Mouse (Mus musculus) intestine, embryonic 14.5 days (tissue): Measurements from ENCODE around the gene Adamts13. TPM values are rescaled to one million over a fixed set of nuclear protein-coding genes. Genes with fewer than 3 reads are reported as not detected.

ENCODE experiments used
- ATAC-seq: fragments of 200-750 bp; cut with Nextera tagmentation; replicated peaks from 2 replicates; pipeline ENCODE4 v1.8.0; 2017; ENCODE audit warnings: low read depth, moderate number of reproducible peaks, moderate TSS enrichment, moderate library complexity; ENCODE audit not compliant: low FRiP score, low TSS enrichment
- DNase-seq: peaks from one replicate; pipeline ENCODE4 v3.0.0-alpha.2; 2018; ENCODE audit warnings: low spot score
- H3K27ac ChIP-seq: fragments of 300-500 bp; sonication (generic); 2 replicates; pipeline ENCODE4 v1.5.1; 2014; ENCODE audit warnings: low read depth, mild to moderate bottlenecking, control low read depth
- H3K27me3 ChIP-seq: fragments of 300-500 bp; sonication (generic); replicated peaks from 2 replicates; pipeline ENCODE4 v1.6.1; 2014; ENCODE audit warnings: low read length, control low read depth; ENCODE audit not compliant: control insufficient read depth, insufficient read depth
- H3K36me3 ChIP-seq: fragments of 300-500 bp; sonication (generic); 2 replicates; pipeline ENCODE4 v1.6.1; 2014; ENCODE audit warnings: low read length, control low read depth; ENCODE audit not compliant: control insufficient read depth, insufficient read depth
- H3K4me1 ChIP-seq: fragments of 300-500 bp; sonication (generic); replicated peaks from 2 replicates; pipeline ENCODE4 v1.6.1; 2014; ENCODE audit warnings: low read length, control low read depth, mixed read lengths; ENCODE audit not compliant: control insufficient read depth, insufficient read depth
- H3K4me2 ChIP-seq: fragments of 300-500 bp; sonication (generic); 2 replicates; pipeline ENCODE4 v1.6.1; 2014; ENCODE audit warnings: low read length
- H3K4me3 ChIP-seq: fragments of 300-500 bp; sonication (generic); 2 replicates; pipeline ENCODE4 v1.5.1; 2014; ENCODE audit warnings: low read depth, low read length, control low read depth, mixed read lengths
- H3K9ac ChIP-seq: fragments of 300-500 bp; sonication (generic); 2 replicates; pipeline ENCODE4 v1.6.1; 2014; ENCODE audit warnings: mild to moderate bottlenecking, low read length
- H3K9me3 ChIP-seq: fragments of 300-500 bp; sonication (generic); 2 replicates; pipeline ENCODE4 v1.6.1; 2016; ENCODE audit warnings: low read length, control low read depth; ENCODE audit not compliant: control insufficient read depth
- WGBS: fragments of 180-500 bp; shearing (Covaris S2); extraction: QIAGEN DNeasy Blood & Tissue Kit; methylation state at CpG from one replicate; pipeline ENCODE4 v1.1.7; 2014; 5-methylcytosine and 5-hydroxymethylcytosine counted together
- polyA plus RNA-seq: library from polyadenylated mRNA; unstranded; fragments of >200 nt; fragmentation: Nextera tagmentation; extraction: Ambion mirVana; gene quantifications from 2 replicates; pipeline ENCODE4 v1.2.1, GENCODE M21; 2014

The Adamts13 gene
- polyA plus RNA-seq, 1 experiment from 2014 or later = 0.15 TPM

DNA sequence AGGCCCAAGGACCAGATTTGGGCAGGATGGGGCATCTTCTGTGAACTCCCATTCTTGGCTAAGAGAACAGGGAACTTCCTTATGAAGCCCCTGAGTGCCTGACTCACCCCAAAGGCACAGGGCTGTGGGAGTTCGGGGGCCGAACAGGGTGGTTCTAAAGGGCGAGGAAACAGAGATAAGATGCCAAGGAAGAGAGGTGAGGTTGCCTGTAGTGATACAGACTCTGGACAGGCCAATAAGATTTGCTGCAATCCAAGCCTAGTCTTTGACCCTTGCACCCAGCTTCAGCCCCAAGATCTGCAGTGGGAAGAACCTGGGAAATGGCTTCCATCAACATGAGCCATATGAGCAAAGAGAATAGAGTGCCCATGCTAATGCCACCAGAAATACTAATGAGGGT, 30.0 kb upstream of the Adamts13 start:
- H3K4me1 ChIP-seq = no peaks in the 10 kb centered on the region
- H3K27ac ChIP-seq = no peak overlapping the region
- 82% methylated on average over 3 of the region's 3 CpGs for WGBS
- DNase-seq (no peak), ATAC-seq (no peak)
- H3K4me3 ChIP-seq = no peak overlapping the region
- no peak overlapping the region for H3K9ac ChIP-seq
- H3K36me3 ChIP-seq = no peaks in the 10 kb centered on the region
- no peaks in the 10 kb centered on the region for H3K9me3 ChIP-seq
- no peaks in the 10 kb centered on the region for H3K27me3 ChIP-seq
- no peak overlapping the region for H3K4me2 ChIP-seq

DNA sequence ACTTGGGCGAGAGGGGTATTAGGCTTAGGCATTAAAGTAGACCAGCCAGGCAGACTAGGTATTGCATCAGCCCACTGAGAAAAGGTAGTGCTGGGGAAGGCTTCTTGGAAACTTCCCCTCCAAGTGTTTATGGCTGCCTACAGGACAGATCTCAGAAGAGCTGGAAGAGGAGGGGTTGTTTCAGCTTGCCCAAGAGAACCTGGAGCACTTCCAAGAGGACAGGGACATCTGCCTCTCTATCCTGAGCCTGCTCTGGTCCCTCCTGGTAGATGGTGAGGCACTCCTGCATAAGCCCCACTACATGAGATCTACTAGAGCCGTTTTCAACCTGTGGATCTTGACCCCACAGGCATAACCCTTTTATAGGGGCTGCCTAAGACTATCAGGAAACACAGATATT, 22.8 kb upstream of the Adamts13 start:
- Histone ChIP-seq H3K4me2 (no peak overlapping the region), H3K4me1 (no peaks in the 10 kb centered on the region), H3K27ac (no peak overlapping the region), H3K4me3 (no peak overlapping the region), H3K36me3 (peaks cover 52% of the 10 kb centered on the region), H3K27me3 (no peaks in the 10 kb centered on the region), H3K9me3 (no peaks in the 10 kb centered on the region), H3K9ac (no peak overlapping the region)
- WGBS = 92% methylated on average over 2 of the region's 2 CpGs
- DNase-seq (no peak), ATAC-seq (no peak)

DNA sequence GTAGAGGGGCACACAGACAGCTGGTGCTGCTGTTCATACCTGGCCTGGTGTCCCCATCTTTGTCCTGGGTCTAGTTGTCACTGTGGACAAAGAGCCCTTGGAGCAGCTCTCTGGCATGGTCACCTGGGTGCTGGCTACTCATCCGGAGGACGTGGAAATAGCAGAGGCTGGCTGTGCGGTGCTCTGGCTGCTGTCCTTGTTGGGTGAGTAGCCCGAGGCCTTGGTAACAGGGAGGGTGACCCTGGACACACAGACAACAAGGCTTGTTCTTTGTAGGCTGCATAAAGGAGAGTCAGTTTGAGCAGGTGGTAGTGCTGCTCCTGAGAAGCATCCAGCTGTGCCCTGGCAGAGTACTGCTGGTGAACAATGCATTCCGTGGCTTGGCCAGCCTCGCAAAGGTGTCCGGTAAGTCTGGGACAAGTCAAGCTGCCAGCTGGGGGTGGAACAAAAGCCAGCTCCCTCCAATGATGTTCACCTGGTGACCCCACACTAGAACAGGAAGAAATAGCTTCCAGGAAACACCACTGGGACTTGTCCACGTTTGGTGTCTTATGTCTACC, 21.8 kb upstream of the Adamts13 start:
- H3K27ac ChIP-seq = no peak overlapping the region
- no peak for DNase-seq
- no peak overlapping the region for H3K4me2 ChIP-seq
- ATAC-seq = no peak
- H3K36me3 ChIP-seq = peaks cover 63% of the 10 kb centered on the region
- no peaks in the 10 kb centered on the region for H3K27me3 ChIP-seq
- 88% methylated on average over 8 of the region's 8 CpGs for WGBS
- no peaks in the 10 kb centered on the region for H3K9me3 ChIP-seq
- no peak overlapping the region for H3K4me3 ChIP-seq
- no peaks in the 10 kb centered on the region for H3K4me1 ChIP-seq
- H3K9ac ChIP-seq = no peak overlapping the region

DNA sequence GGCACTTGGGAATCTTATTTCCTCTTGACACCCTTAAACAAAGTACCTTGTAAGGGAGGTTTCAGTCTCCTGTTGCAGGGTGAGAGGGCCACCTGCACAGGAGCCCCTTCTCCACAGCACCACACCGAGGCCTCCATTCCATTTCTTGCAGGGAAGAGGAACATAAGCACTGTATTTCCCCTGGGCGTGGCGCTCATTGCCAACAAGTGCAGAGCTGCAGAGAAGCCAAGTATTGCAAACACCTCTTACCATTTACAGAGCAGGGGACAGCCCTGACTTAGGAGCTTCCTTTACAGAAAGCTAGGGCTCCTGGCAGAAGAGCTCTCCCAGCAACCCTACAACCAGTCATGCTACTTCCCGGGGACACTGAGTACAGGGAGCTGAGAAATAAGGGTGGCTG, 21.0 kb upstream of the Adamts13 start:
- no peak overlapping the region for H3K9ac ChIP-seq

DNA sequence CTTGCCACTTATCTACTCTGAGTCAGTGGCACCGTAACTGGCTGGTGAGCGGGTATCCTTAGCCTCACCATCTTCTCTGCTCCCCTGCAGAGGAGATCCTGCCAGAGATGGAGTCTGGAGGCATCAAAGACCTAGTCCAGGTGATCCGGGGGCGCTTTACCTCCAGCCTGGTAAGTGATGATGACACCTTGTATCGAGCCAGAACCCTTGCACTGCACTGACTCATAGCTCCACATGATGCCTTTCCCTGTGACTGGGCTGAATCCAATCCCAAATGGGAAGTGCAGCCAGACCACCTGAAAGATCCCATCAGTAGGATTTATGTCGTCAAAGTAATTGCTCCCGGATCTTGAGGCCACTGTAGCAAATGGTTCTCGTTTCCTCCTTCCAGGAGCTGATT, 20.4 kb upstream of the Adamts13 start:
- 86% methylated on average over 8 of the region's 8 CpGs for WGBS
- DNase-seq = no peak
- Histone ChIP-seq H3K36me3 (peaks cover 77% of the 10 kb centered on the region), H3K4me1 (no peaks in the 10 kb centered on the region), H3K27me3 (no peaks in the 10 kb centered on the region), H3K27ac (no peak overlapping the region), H3K9ac (no peak overlapping the region), H3K4me3 (no peak overlapping the region), H3K4me2 (no peak overlapping the region), H3K9me3 (no peaks in the 10 kb centered on the region)
- ATAC-seq = no peak

More for the DNA sequence above, 21.0 kb upstream of the Adamts13 start:
- DNase-seq (no peak), ATAC-seq (no peak)
- Histone ChIP-seq H3K9me3 (no peaks in the 10 kb centered on the region), H3K4me1 (no peaks in the 10 kb centered on the region), H3K27me3 (no peaks in the 10 kb centered on the region), H3K4me3 (no peak overlapping the region), H3K27ac (no peak overlapping the region), H3K36me3 (peaks cover 70% of the 10 kb centered on the region), H3K4me2 (no peak overlapping the region)
- 91% methylated on average over 4 of the region's 4 CpGs for WGBS

DNA sequence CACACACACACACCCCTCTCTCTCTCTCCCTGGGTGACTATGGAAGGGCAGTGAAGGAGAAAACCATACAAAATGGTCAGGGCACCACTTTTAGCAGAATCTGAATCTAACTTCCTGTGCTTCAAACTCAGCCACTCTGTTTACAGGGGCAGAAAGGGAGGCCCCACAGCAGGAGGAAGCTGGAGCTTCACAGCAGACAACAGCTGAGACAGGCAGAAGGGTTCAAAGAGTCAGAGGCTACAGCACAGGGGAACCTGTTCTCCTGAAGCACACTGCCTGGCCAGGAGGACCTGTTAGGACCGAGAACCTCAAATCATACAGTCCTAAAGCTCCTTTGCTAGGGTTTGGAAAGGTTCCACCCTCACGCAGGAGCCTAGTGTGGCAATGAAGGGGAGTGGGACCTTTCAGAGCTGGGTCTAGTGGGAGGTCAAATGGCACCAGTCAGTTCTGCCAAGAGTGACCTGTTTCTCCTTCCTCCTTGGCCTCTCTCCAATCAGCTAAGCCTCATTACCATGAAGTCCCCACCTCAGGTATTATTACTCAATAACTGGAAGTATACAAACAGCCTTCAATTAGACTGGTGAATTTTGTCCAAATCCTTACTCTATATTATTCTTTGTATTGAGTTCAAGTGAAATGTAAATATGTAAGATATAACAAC, 18.4 kb upstream of the Adamts13 start:
- no peak overlapping the region for H3K9ac ChIP-seq
- H3K27me3 ChIP-seq = no peaks in the 10 kb centered on the region
- H3K9me3 ChIP-seq = no peaks in the 10 kb centered on the region
- no peaks in the 10 kb centered on the region for H3K4me1 ChIP-seq
- DNase-seq (no peak), ATAC-seq (no peak)
- H3K27ac ChIP-seq = no peak overlapping the region
- WGBS = 84% methylated on average over 2 of the region's 2 CpGs
- no peak overlapping the region for H3K4me2 ChIP-seq
- no peak overlapping the region for H3K4me3 ChIP-seq
- peaks cover 90% of the 10 kb centered on the region for H3K36me3 ChIP-seq

DNA sequence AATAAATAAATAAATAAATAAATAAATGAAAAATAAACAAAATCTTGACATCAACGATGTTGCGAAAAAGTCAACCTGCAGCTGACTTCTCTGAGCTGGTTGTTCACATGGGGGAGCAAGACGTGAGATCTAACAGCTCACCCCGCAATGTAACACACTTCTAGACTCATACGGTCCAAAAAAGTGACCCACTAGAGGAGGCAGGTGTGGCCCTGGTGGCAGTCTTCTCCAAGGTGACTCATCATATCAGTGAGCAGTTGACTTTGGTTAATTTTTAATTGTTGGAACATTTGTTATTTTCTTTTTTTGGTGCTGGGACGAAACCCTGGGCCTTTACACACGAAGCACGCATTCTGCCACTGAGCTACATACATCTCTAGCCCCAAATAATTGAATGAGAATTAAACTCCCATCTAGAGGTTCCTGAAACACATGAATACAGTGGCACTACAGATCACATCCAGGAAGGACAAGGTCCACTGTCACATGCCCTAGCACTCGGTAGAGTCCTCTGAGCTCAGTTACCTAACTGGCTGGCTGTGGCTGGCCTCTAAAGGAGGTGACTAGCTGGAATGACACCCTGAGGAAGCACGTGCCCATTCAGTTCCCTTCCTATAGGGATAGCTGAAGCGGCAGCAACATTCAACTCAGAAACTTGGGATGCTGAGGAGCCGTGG, 16.3 kb upstream of the Adamts13 start:
- Histone ChIP-seq H3K27me3 (no peaks in the 10 kb centered on the region), H3K36me3 (peaks cover 90% of the 10 kb centered on the region), H3K4me2 (no peak overlapping the region), H3K9me3 (no peaks in the 10 kb centered on the region), H3K27ac (no peak overlapping the region), H3K9ac (no peak overlapping the region), H3K4me3 (no peak overlapping the region), H3K4me1 (no peaks in the 10 kb centered on the region)
- DNase-seq = no peak
- ATAC-seq = no peak; the same call in 1 of the 2 replicates
- WGBS = 87% methylated on average over 12 of the region's 12 CpGs

DNA sequence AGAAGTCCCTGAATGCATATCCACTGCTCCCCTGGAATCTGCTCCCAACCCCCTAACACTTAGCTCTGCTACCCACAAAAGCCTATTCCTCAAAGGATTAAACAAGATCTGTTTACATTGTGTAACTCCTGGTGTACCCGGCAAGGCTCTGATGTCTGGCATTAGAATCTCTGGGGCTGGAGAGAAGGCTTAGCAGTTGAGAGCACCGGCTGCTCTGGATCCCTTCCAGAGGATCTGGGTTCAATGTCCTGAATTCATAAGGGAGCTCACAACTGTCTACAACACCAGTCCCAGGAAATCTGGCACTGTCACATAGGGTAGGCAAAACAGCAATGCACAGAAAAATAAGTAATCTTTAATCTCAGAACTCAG, 15.7 kb upstream of the Adamts13 start:
- H3K9ac ChIP-seq = no peak overlapping the region
- WGBS = 68% methylated on average over 2 of the region's 2 CpGs
- H3K4me1 ChIP-seq = no peaks in the 10 kb centered on the region
- no peak for DNase-seq
- H3K4me3 ChIP-seq = no peak overlapping the region
- ATAC-seq = no peak
- no peak overlapping the region for H3K4me2 ChIP-seq
- no peaks in the 10 kb centered on the region for H3K27me3 ChIP-seq
- no peaks in the 10 kb centered on the region for H3K9me3 ChIP-seq
- H3K27ac ChIP-seq = no peak overlapping the region
- peaks cover 90% of the 10 kb centered on the region for H3K36me3 ChIP-seq

DNA sequence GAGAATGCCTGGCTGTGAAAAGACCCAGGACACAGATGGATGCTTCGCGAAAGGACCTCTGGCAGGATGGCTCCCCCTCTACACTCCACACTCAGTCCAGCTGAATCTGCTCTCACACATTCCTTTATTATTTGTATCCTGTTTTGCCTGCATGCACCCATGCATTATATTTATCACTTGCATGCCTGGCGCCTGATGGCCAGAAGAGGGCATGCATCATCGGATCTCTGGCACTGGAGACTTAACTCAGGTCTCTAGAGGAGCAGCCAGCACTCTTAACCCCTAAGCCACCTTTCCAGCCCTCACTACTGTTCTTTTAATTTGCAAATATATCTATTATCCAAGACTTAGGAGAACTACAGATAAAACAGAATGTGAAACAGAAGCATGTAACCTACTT, 12.5 kb upstream of the Adamts13 start:
- DNase-seq (no peak), ATAC-seq (no peak)
- H3K4me2 ChIP-seq = no peak overlapping the region
- WGBS = 75% methylated on average over 4 of the region's 4 CpGs
- H3K27ac ChIP-seq = no peak overlapping the region
- H3K9me3 ChIP-seq = no peaks in the 10 kb centered on the region
- H3K4me3 ChIP-seq = no peak overlapping the region
- H3K27me3 ChIP-seq = no peaks in the 10 kb centered on the region
- peaks cover 59% of the 10 kb centered on the region for H3K36me3 ChIP-seq
- no peak overlapping the region for H3K9ac ChIP-seq
- peaks cover 13% of the 10 kb centered on the region for H3K4me1 ChIP-seq
